Mouse (Mus musculus) kidney, adult 2 months (tissue): ENCODE results near the gene Nell2. TPM values are rescaled to one million over a fixed set of nuclear protein-coding genes. Genes with fewer than 3 reads are reported as not detected.

ENCODE experiments used
- DNase-seq: peaks from one replicate; pipeline ENCODE4 v3.0.0; 2021
- H3K27ac ChIP-seq: fragments of 200-500 bp; 2 replicates; pipeline ENCODE4 v1.5.1; 2012; ENCODE audit warnings: low read depth, low read length, control low read depth, inconsistent platforms; ENCODE audit not compliant: insufficient read depth
- H3K27me3 ChIP-seq: fragments of 200-500 bp; replicated peaks from 2 replicates; pipeline ENCODE4 v1.6.1; 2012; ENCODE audit warnings: mild to moderate bottlenecking, moderate library complexity, low read length, inconsistent platforms; ENCODE audit not compliant: control insufficient read depth, insufficient read depth
- H3K36me3 ChIP-seq: fragments of 200-500 bp; 2 replicates; pipeline ENCODE4 v1.6.1; 2012; ENCODE audit warnings: mild to moderate bottlenecking, moderate library complexity, low read length, inconsistent platforms; ENCODE audit not compliant: control insufficient read depth, insufficient read depth
- H3K4me1 ChIP-seq: fragments of 200-500 bp; 2 replicates; pipeline ENCODE4 v1.6.1; 2011; ENCODE audit warnings: low read length; ENCODE audit not compliant: control insufficient read depth, insufficient read depth
- H3K4me3 ChIP-seq: fragments of 200-500 bp; 2 replicates; pipeline ENCODE4 v1.5.1; 2011; ENCODE audit warnings: mild to moderate bottlenecking, low read depth, low read length, control low read depth; ENCODE audit not compliant: insufficient read depth
- CTCF ChIP-seq: fragments of 200-500 bp; conservative IDR thresholded peaks from 2 replicates; pipeline ENCODE4 v1.5.1; 2011; ENCODE audit warnings: low read depth, mild to moderate bottlenecking, control low read depth, low read length, moderate library complexity, mixed read lengths; ENCODE audit not compliant: insufficient read depth, insufficient read length
- POLR2A ChIP-seq: fragments of 200-500 bp; IDR thresholded peaks from one replicate; pipeline ENCODE4 v1.6.1; 2011; ENCODE audit warnings: low read depth, low read length, control low read depth
- WGBS: fragments of 180-500 bp; shearing (Covaris S2); methylation state at CpG from one replicate; pipeline ENCODE4 v1.1.7; 2018; 5-methylcytosine and 5-hydroxymethylcytosine counted together
- polyA plus RNA-seq: library from polyadenylated mRNA; depleted of rRNA; stranded (reverse); fragments of >200 nt; gene quantifications from 2 replicates; pipeline ENCODE4 v1.2.3, GENCODE M21; 2012; rRNA removed

The Nell2 gene
- polyA plus RNA-seq, result 0.14 TPM in 2 replicates

GRCm38 (mm10) chr15:95527948-95528861, at the start of gene Nell2:
Gene Nell2, minus strand, starts transcription at chr15:95528559.
- Histone ChIP-seq H3K27me3 (peaks cover 2% of the 10 kb centered on the region), H3K36me3 (no peaks in the 10 kb centered on the region), H3K4me1 (no peaks in the 10 kb centered on the region), H3K4me3 (no peak within 1 kb of the TSS), H3K27ac (no peak within 1 kb of the TSS)
- TF ChIP-seq CTCF (no peak), POLR2A (no peak)
- peak; percentile 1 for DNase-seq
- WGBS, result 1% methylated on average over 78 of the region's 95 CpGs

DNA sequence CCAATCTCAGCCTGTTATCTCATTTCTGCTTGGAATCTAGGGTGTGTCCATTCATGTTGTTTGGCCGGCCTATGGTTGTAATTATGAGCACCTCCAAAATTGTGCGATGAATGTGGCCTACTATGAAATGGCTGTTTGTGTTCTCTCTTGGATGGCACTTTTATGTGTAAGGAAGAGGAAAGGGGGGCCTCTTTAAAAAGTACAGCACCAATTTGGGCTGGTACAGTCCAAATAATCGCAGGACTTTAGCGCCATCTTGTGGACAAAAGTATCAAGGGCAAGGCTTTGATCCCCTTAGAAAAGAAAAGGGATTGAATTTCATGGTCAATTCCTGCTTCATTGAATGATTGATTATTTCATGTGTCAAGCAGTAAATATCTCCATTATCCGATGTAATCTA, 46.3 kb upstream of the Nell2 start:
- DNase-seq, result peak; percentile 43
- H3K4me1 ChIP-seq, result no peaks in the 10 kb centered on the region
- TF ChIP-seq CTCF, result no peak
- no peak for TF ChIP-seq POLR2A
- H3K4me3 ChIP-seq, result no peak overlapping the region
- 15% methylated on average over 5 of the region's 5 CpGs for WGBS
- no peaks in the 10 kb centered on the region for H3K27me3 ChIP-seq
- no peak overlapping the region for H3K27ac ChIP-seq
- H3K36me3 ChIP-seq, result no peaks in the 10 kb centered on the region

DNA sequence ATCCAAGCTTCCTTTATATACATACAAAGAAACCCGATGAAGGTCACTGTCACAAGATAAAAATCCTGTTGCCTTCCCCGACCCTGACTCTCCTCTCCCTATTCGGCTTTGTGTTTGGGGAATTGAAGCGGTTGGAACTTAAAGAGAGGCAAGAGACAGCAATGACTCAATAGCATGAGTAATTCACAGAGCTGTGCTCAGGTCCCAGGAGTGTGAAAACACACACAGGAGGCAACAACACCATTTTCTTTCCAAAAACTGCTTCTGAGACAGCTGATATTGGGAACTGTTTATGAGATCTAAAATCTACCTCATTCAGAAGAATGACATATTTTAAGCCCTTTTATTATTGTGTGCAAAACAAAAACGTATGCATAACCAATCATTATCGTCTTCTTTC, 41.2 kb upstream of the Nell2 start:
- Histone ChIP-seq H3K4me1 (no peaks in the 10 kb centered on the region), H3K27ac (no peak overlapping the region), H3K27me3 (no peaks in the 10 kb centered on the region), H3K4me3 (no peak overlapping the region), H3K36me3 (no peaks in the 10 kb centered on the region)
- TF ChIP-seq CTCF, result no peak
- no peak for TF ChIP-seq POLR2A
- DNase-seq, result no peak
- 88% methylated on average over 6 of the region's 6 CpGs for WGBS

DNA sequence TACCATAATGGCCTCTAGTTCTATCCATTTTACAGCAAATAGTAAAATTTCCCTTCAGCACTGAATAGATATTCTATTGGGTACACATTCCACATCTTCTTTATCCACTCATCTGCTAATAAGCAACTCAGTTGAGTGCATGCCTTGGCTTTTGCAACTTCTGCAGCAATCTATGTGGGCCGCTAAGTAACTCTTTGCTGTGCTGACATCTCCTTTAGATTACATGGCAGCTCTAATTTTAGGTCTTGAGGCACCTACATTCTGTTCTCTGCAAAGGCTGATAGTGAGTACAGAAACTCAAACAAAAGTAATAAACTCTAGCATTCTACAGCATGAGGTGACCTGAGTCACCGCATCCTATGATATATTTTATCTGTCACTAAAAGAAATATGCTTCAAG, 36.8 kb upstream of the Nell2 start:
- Histone ChIP-seq H3K27ac (no peak overlapping the region), H3K27me3 (no peaks in the 10 kb centered on the region), H3K36me3 (no peaks in the 10 kb centered on the region), H3K4me1 (no peaks in the 10 kb centered on the region), H3K4me3 (no peak overlapping the region)
- TF ChIP-seq POLR2A (no peak), CTCF (no peak)
- no peak for DNase-seq
- WGBS, result 97% methylated on average over 2 of the region's 2 CpGs

DNA sequence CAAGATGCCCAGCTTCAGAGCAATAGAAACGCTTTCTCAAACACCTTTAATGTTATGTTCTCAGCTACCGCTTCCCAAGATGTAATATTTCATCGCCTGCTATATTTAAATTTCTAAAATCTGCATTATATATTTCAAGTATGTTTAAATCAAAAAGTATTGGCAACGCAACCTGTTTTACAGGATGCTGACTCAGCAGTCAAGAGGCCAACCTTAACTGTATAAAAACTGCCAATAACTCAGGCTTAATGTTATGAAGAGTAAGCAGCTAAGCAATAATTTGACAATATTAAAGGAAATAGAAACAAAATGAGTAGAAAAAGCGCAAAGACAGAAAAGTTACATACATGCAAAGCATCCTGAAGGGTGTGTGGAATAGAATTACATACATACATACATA, 32.9 kb upstream of the Nell2 start:
- no peak for TF ChIP-seq POLR2A
- TF ChIP-seq CTCF, result no peak
- no peaks in the 10 kb centered on the region for H3K27me3 ChIP-seq
- H3K4me1 ChIP-seq, result no peaks in the 10 kb centered on the region
- H3K27ac ChIP-seq, result no peak overlapping the region
- H3K4me3 ChIP-seq, result no peak overlapping the region
- no peaks in the 10 kb centered on the region for H3K36me3 ChIP-seq
- WGBS, result 95% methylated on average over 5 of the region's 5 CpGs
- no peak for DNase-seq

DNA sequence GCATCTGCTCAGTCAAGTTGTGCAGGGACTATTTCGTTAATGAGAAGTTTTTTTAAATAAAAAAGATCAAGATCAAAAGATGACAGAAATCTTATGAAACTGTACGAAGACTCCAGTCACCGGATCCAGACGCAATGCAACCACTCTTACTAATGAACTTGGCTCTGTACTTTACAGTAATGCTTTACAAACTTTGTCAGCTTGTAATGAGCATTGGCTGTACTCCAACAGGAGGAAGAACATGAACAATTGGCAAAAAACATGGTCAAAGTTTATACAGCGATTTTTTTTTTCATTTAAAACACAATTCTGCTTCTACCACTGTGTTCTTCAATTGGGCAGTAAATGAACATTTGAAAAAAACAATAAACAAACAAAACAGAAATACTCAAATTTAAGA, 21.7 kb upstream of the Nell2 start:
- Histone ChIP-seq H3K4me1 (no peaks in the 10 kb centered on the region), H3K36me3 (no peaks in the 10 kb centered on the region), H3K4me3 (no peak overlapping the region), H3K27me3 (no peaks in the 10 kb centered on the region), H3K27ac (no peak overlapping the region)
- 67% methylated on average over 5 of the region's 5 CpGs for WGBS
- TF ChIP-seq CTCF, result no peak
- DNase-seq, result peak; percentile 3

DNA sequence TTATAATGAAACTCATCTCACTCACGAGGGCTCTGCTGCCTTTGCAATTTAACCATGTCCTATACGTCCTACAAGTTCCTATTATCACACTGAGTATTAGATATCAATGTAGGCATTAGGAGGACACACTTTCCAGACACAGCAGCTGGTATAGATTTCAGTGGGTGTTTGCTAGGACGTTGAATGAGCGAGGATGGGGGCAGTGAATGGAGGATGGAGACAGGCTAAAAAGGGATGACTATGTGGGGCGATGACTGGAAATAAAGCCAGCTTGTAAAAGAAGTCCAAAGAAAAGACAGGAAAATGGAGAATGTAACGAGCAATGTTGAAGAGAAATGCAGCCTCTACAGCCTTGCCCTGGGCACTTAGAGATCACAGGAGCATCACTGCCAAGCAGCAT, 14.3 kb upstream of the Nell2 start:
- Histone ChIP-seq H3K36me3 (no peaks in the 10 kb centered on the region), H3K27me3 (no peaks in the 10 kb centered on the region; the same call in 1 of the 2 replicates), H3K27ac (no peak overlapping the region), H3K4me1 (no peaks in the 10 kb centered on the region), H3K4me3 (no peak overlapping the region)
- WGBS, result 60% methylated on average over 6 of the region's 6 CpGs
- DNase-seq, result no peak
- TF ChIP-seq POLR2A (no peak), CTCF (no peak)
